Mouse (Mus musculus) heart, embryonic 13.5 days (tissue): ENCODE data around the gene Lrrfip2. TPM values are rescaled to one million over a fixed set of nuclear protein-coding genes. Genes with fewer than 3 reads are reported as not detected.

Experiments
- ATAC-seq: fragments of 200-750 bp; cut with Nextera tagmentation; 2 replicates; pipeline ENCODE4 v1.8.0; 2017; ENCODE audit warnings: moderate TSS enrichment; ENCODE audit not compliant: insufficient number of reproducible peaks, low FRiP score, low TSS enrichment; ENCODE audit errors: extremely low read depth
- H3K27ac ChIP-seq: fragments of 300-500 bp; sonication (generic); replicated peaks from 2 replicates; pipeline ENCODE4 v1.5.1; 2015; ENCODE audit warnings: moderate library complexity, mild to moderate bottlenecking, inconsistent platforms
- H3K27me3 ChIP-seq: fragments of 300-500 bp; sonication (generic); replicated peaks from 2 replicates; pipeline ENCODE4 v1.6.1; 2015; ENCODE audit warnings: mild to moderate bottlenecking, inconsistent platforms
- H3K36me3 ChIP-seq: fragments of 300-500 bp; sonication (generic); 2 replicates; pipeline ENCODE4 v1.6.1; 2015; ENCODE audit warnings: mild to moderate bottlenecking, inconsistent platforms
- H3K4me1 ChIP-seq: fragments of 300-500 bp; sonication (generic); 2 replicates; pipeline ENCODE4 v1.6.1; 2015; ENCODE audit warnings: inconsistent platforms
- H3K4me2 ChIP-seq: fragments of 300-500 bp; sonication (generic); 2 replicates; pipeline ENCODE4 v1.6.1; 2015; ENCODE audit warnings: inconsistent platforms, mild to moderate bottlenecking, moderate library complexity
- H3K4me3 ChIP-seq: fragments of 300-500 bp; sonication (generic); 2 replicates; pipeline ENCODE4 v1.5.1; 2015; ENCODE audit warnings: moderate library complexity, mild to moderate bottlenecking, inconsistent platforms
- H3K9ac ChIP-seq: fragments of 300-500 bp; sonication (generic); 2 replicates; pipeline ENCODE4 v1.6.1; 2015; ENCODE audit warnings: inconsistent platforms, mild to moderate bottlenecking, moderate library complexity
- H3K9me3 ChIP-seq: fragments of 300-500 bp; sonication (generic); 2 replicates; pipeline ENCODE4 v1.6.1; 2016; ENCODE audit warnings: inconsistent platforms
- whole genome bisulfite sequencing: fragments of 180-500 bp; shearing (Covaris S2); methylation state at CpG from one replicate; pipeline ENCODE4 v1.1.7; 2015; ENCODE audit warnings: mixed read lengths; 5-methylcytosine and 5-hydroxymethylcytosine counted together
- polyA plus RNA-seq: library from polyadenylated mRNA; unstranded; fragments of >200 nt; fragmentation: Nextera tagmentation; extraction: Ambion mirVana; gene quantifications from 2 replicates; pipeline ENCODE4 v1.2.1, GENCODE M21; 2015

Lrrfip2 gene
- polyA plus RNA-seq, 1 experiment from 2014 or later, result 53.0 TPM

GRCm38 (mm10) chr9:111117794-111118251 is 431 bp downstream of the Lrrfip2 start:
- no peaks in the 10 kb centered on the region for H3K27me3 ChIP-seq
- peak overlapping the region; percentile 92 for H3K9ac ChIP-seq
- peak overlapping the region; percentile 95 for H3K27ac ChIP-seq
- ATAC-seq, result peak; percentile 92
- H3K36me3 ChIP-seq, result 0 out of 2 replicates have a peak, but pooled peaks cover 10% of the 10 kb centered on the region
- H3K4me3 ChIP-seq, result peak overlapping the region; percentile 98
- WGBS, result under 1% methylated on average over 56 of the region's 56 CpGs
- H3K4me1 ChIP-seq, result peaks cover 47% of the 10 kb centered on the region
- no peaks in the 10 kb centered on the region for H3K9me3 ChIP-seq
- H3K4me2 ChIP-seq, result peak overlapping the region; percentile 90

GRCm38 (mm10) chr9:111118252-111118890 is 979 bp downstream of the Lrrfip2 start:
- peak overlapping the region; percentile 95 for H3K27ac ChIP-seq
- ATAC-seq, result peak; percentile 69
- under 1% methylated on average over 40 of the region's 52 CpGs for WGBS
- peak overlapping the region; percentile 98 for H3K4me3 ChIP-seq
- H3K4me1 ChIP-seq, result peaks cover 52% of the 10 kb centered on the region
- 0 out of 2 replicates have a peak, but pooled peaks cover 12% of the 10 kb centered on the region for H3K36me3 ChIP-seq
- no peaks in the 10 kb centered on the region for H3K27me3 ChIP-seq
- peak overlapping the region; percentile 92 for H3K9ac ChIP-seq
- H3K4me2 ChIP-seq, result peak overlapping the region; percentile 90
- no peaks in the 10 kb centered on the region for H3K9me3 ChIP-seq

- Histone ChIP-seq H3K9ac (peak overlapping the region; percentile 92), H3K9me3 (no peaks in the 10 kb centered on the region), H3K4me3 (peak overlapping the region; percentile 98), H3K4me2 (peak overlapping the region; percentile 90), H3K4me1 (peaks cover 58% of the 10 kb centered on the region), H3K27ac (peak overlapping the region; percentile 95), H3K36me3 (0 out of 2 replicates have a peak, but pooled peaks cover 15% of the 10 kb centered on the region), H3K27me3 (no peaks in the 10 kb centered on the region)
- WGBS, result 2% methylated on average over 17 of the region's 17 CpGs
- ATAC-seq, result no peak
Observed at GRCm38 (mm10) chr9:111118891-111119441, 1.6 kb downstream of the Lrrfip2 start.

- Histone ChIP-seq H3K4me1 (peaks cover 79% of the 10 kb centered on the region), H3K27ac (peak overlapping the region; percentile 94), H3K27me3 (no peaks in the 10 kb centered on the region), H3K4me2 (peak overlapping the region; percentile 54), H3K4me3 (peak overlapping the region; percentile 21), H3K9ac (peak overlapping the region; percentile 70), H3K36me3 (0 out of 2 replicates have a peak, but pooled peaks cover 11% of the 10 kb centered on the region), H3K9me3 (no peaks in the 10 kb centered on the region)
- no peak for ATAC-seq
- WGBS, result 18% methylated on average over 5 of the region's 5 CpGs
Observed at GRCm38 (mm10) chr9:111122446-111122845, 5.1 kb downstream of the Lrrfip2 start.

GRCm38 (mm10) chr9:111123336-111123735 is 5.9 kb downstream of the Lrrfip2 start:
- Histone ChIP-seq H3K9me3 (no peaks in the 10 kb centered on the region), H3K27ac (peak overlapping the region; percentile 94), H3K4me2 (peak overlapping the region; percentile 54; the same call in 1 of the 2 replicates), H3K4me1 (peaks cover 82% of the 10 kb centered on the region), H3K4me3 (no peak overlapping the region), H3K36me3 (0 out of 2 replicates have a peak, but pooled peaks cover 11% of the 10 kb centered on the region), H3K9ac (peak overlapping the region; percentile 70; the same call in 1 of the 2 replicates), H3K27me3 (no peaks in the 10 kb centered on the region)
- ATAC-seq, result no peak
- WGBS, result 46% methylated on average over 2 of the region's 2 CpGs

GRCm38 (mm10) chr9:111124440-111124839 is 7.0 kb downstream of the Lrrfip2 start:
- peaks cover 83% of the 10 kb centered on the region for H3K4me1 ChIP-seq
- no peak overlapping the region for H3K4me3 ChIP-seq

GRCm38 (mm10) chr9:111126735-111127134 is 9.3 kb downstream of the Lrrfip2 start:
- H3K27me3 ChIP-seq, result no peaks in the 10 kb centered on the region
- peaks cover 77% of the 10 kb centered on the region for H3K4me1 ChIP-seq
- H3K9ac ChIP-seq, result no peak overlapping the region
- H3K27ac ChIP-seq, result no peak overlapping the region
- no peak overlapping the region for H3K4me2 ChIP-seq
- 0 out of 2 replicates have a peak, but pooled peaks cover 6% of the 10 kb centered on the region for H3K36me3 ChIP-seq
- no peaks in the 10 kb centered on the region for H3K9me3 ChIP-seq
- no peak overlapping the region for H3K4me3 ChIP-seq
- ATAC-seq, result no peak
- WGBS, result 65% methylated on average over 4 of the region's 4 CpGs

More at GRCm38 (mm10) chr9:111124440-111124839, 7.0 kb downstream of the Lrrfip2 start:
- Histone ChIP-seq H3K36me3 (0 out of 2 replicates have a peak, but pooled peaks cover 11% of the 10 kb centered on the region), H3K27ac (no peak overlapping the region), H3K9ac (no peak overlapping the region), H3K4me2 (no peak overlapping the region), H3K27me3 (no peaks in the 10 kb centered on the region), H3K9me3 (no peaks in the 10 kb centered on the region)
- ATAC-seq, result no peak
- WGBS, result 87% methylated on average over 4 of the region's 4 CpGs

- Histone ChIP-seq H3K9ac (no peak overlapping the region), H3K4me1 (peaks cover 67% of the 10 kb centered on the region), H3K4me3 (no peak overlapping the region), H3K27me3 (no peaks in the 10 kb centered on the region), H3K36me3 (0 out of 2 replicates have a peak, but pooled peaks cover 6% of the 10 kb centered on the region), H3K27ac (no peak overlapping the region), H3K9me3 (no peaks in the 10 kb centered on the region), H3K4me2 (no peak overlapping the region)
- no peak for ATAC-seq
- WGBS, result 48% methylated on average over 4 of the region's 4 CpGs
Observed at GRCm38 (mm10) chr9:111127749-111128148, 10.4 kb downstream of the Lrrfip2 start.

- H3K27ac ChIP-seq, result no peak overlapping the region; the same call in 1 of the 2 replicates
Observed at GRCm38 (mm10) chr9:111130126-111130525, 12.7 kb downstream of the Lrrfip2 start.

GRCm38 (mm10) chr9:111138161-111138560 is 20.8 kb downstream of the Lrrfip2 start:
- Histone ChIP-seq H3K36me3 (peaks cover 21% of the 10 kb centered on the region), H3K27ac (no peak overlapping the region), H3K9me3 (no peaks in the 10 kb centered on the region), H3K4me3 (no peak overlapping the region), H3K27me3 (no peaks in the 10 kb centered on the region), H3K9ac (no peak overlapping the region), H3K4me2 (no peak overlapping the region), H3K4me1 (peaks cover 12% of the 10 kb centered on the region; the same call in 1 of the 2 replicates)
- 92% methylated on average over 9 of the region's 9 CpGs for WGBS
- no peak for ATAC-seq

More at GRCm38 (mm10) chr9:111130126-111130525, 12.7 kb downstream of the Lrrfip2 start:
- 34% methylated on average over 2 of the region's 2 CpGs for WGBS
- Histone ChIP-seq H3K4me3 (no peak overlapping the region), H3K36me3 (peaks cover 2% of the 10 kb centered on the region; the same call in 1 of the 2 replicates), H3K9me3 (no peaks in the 10 kb centered on the region), H3K9ac (no peak overlapping the region; the same call in 1 of the 2 replicates), H3K27me3 (no peaks in the 10 kb centered on the region), H3K4me2 (no peak overlapping the region), H3K4me1 (peaks cover 47% of the 10 kb centered on the region)
- ATAC-seq, result no peak

GRCm38 (mm10) chr9:111142721-111143120 is 25.3 kb downstream of the Lrrfip2 start:
- no peak overlapping the region for H3K4me2 ChIP-seq
- ATAC-seq, result no peak
- no peaks in the 10 kb centered on the region for H3K27me3 ChIP-seq
- peaks cover 25% of the 10 kb centered on the region for H3K36me3 ChIP-seq
- 95% methylated on average over 6 of the region's 6 CpGs for WGBS
- H3K9me3 ChIP-seq, result no peaks in the 10 kb centered on the region
- no peak overlapping the region for H3K4me3 ChIP-seq
- H3K4me1 ChIP-seq, result peaks cover 35% of the 10 kb centered on the region
- H3K9ac ChIP-seq, result no peak overlapping the region
- H3K27ac ChIP-seq, result no peak overlapping the region
